Mouse (Mus musculus) E14TG2a.4 (cell line): Measurements from ENCODE around the gene Pla2g4c.

Source experiments
- CTCF ChIP-seq: conservative IDR thresholded peaks from 2 replicates; pipeline ENCODE4 v1.5.1; 2014; ENCODE audit warnings: low read length
- NANOG ChIP-seq: IDR thresholded peaks from 2 replicates; pipeline ENCODE4 v1.6.1; 2014; ENCODE audit warnings: borderline replicate concordance, low read length, mixed read lengths
- POU5F1 ChIP-seq: IDR thresholded peaks from 2 replicates; pipeline ENCODE4 v1.6.1; 2014; ENCODE audit warnings: low read length, borderline replicate concordance

- TF ChIP-seq CTCF (no peak), POU5F1 (no peak), NANOG (no peak)
Observed at GRCm38 (mm10) chr7:13324316-13324715, at the start of gene Pla2g4c.
